Mouse (Mus musculus): Measurements from ENCODE around the gene Adig. TPM values are rescaled to one million over a fixed set of nuclear protein-coding genes. Genes with fewer than 3 reads are reported as not detected.

Adig gene
- not detected in 2 replicates for polyA plus RNA-seq (2012; ENCODE audit: low replicate concordance)

GRCm38 (mm10) chr2:158501836-158502812 lies at the start of gene Adig:
Gene Adig (plus strand): TSS chr2:158502612.

GRCm38 (mm10) chr2:158512528-158512927 lies 10.1 kb downstream of the Adig start, which contains the start of gene Arhgap40:
Gene Arhgap40 (plus strand): TSS chr2:158512796.

Other genes with a start within 250 kb of the Adig start
- not detected in 2 replicates for gene Bpi, start 244.5 kb upstream of the Adig start, polyA plus RNA-seq (2012; ENCODE audit: low replicate concordance)
- 0.26 and 0.45 TPM in 2 replicates for gene Lbp, start 196.1 kb upstream of the Adig start, polyA plus RNA-seq (2012; ENCODE audit: low replicate concordance)
- gene Snhg11, start 127.0 kb upstream of the Adig start, polyA plus RNA-seq (2012; ENCODE audit: low replicate concordance), result not detected in 2 replicates
- 4.1 and 6.1 TPM in 2 replicates for gene Ralgapb, start 92.8 kb upstream of the Adig start, polyA plus RNA-seq (2012; ENCODE audit: low replicate concordance)
- not detected in 2 replicates for gene Arhgap40, start 10.2 kb downstream of the Adig start, polyA plus RNA-seq (2012; ENCODE audit: low replicate concordance)
- gene Slc32a1, start 108.2 kb downstream of the Adig start, polyA plus RNA-seq (2012; ENCODE audit: low replicate concordance), result not detected in 2 replicates
- gene Actr5, start 122.3 kb downstream of the Adig start, polyA plus RNA-seq (2012; ENCODE audit: low replicate concordance), result 8.5 and 12.3 TPM in 2 replicates
- 4.5 and 7.3 TPM in 2 replicates for gene Ppp1r16b, start 162.8 kb downstream of the Adig start, polyA plus RNA-seq (2012; ENCODE audit: low replicate concordance)

Data from leukemia stem cell, adult 10-12 weeks (primary cell).